Mouse (Mus musculus): ENCODE data around the gene Grasp.

- TF ChIP-seq POLR2A (IDR thresholded peaks at IDR 0.05; ENCODE audit: insufficient read depth, low read depth, low read length): no peak
- no peak for TF ChIP-seq EP300 (IDR thresholded peaks at IDR 0.05; ENCODE audit: insufficient read depth, low read depth, low read length)
Measured at GRCm38 (mm10) chr15:101175613-101176283, 48.2 kb upstream of the Grasp start.

All from heart, adult 2 months (tissue).